Mouse (Mus musculus) intestine, postnatal 0 days (tissue): ENCODE results near the gene Smim11. TPM values are rescaled to one million over a fixed set of nuclear protein-coding genes. Genes with fewer than 3 reads are reported as not detected.

Experiments used
- ATAC-seq: fragments of 200-750 bp; cut with Nextera tagmentation; 2 replicates; pipeline ENCODE4 v1.8.0; 2017; ENCODE audit warnings: mild to moderate bottlenecking, moderate TSS enrichment, moderate library complexity
- H3K27ac ChIP-seq: fragments of 300-500 bp; sonication (generic); 2 replicates; pipeline ENCODE4 v1.5.1; 2014; ENCODE audit warnings: mild to moderate bottlenecking, low read depth, low read length, moderate library complexity
- H3K27me3 ChIP-seq: fragments of 300-500 bp; sonication (generic); replicated peaks from 2 replicates; pipeline ENCODE4 v1.6.1; 2014; ENCODE audit warnings: low read length, mixed read lengths; ENCODE audit not compliant: control insufficient read depth, insufficient read depth
- H3K36me3 ChIP-seq: fragments of 300-500 bp; sonication (generic); 2 replicates; pipeline ENCODE4 v1.6.1; 2014; ENCODE audit warnings: mild to moderate bottlenecking, moderate library complexity; ENCODE audit not compliant: control insufficient read depth, insufficient read depth
- H3K4me1 ChIP-seq: fragments of 300-500 bp; sonication (generic); replicated peaks from 2 replicates; pipeline ENCODE4 v1.6.1; 2014; ENCODE audit warnings: antibody characterized with exemption, low read length, mixed read lengths; ENCODE audit not compliant: control insufficient read depth, insufficient read depth
- H3K4me2 ChIP-seq: fragments of 300-500 bp; sonication (generic); replicated peaks from 2 replicates; pipeline ENCODE4 v1.6.1; 2014; ENCODE audit warnings: low read depth, mild to moderate bottlenecking, moderate library complexity
- H3K4me3 ChIP-seq: fragments of 300-500 bp; sonication (generic); 2 replicates; pipeline ENCODE4 v1.5.1; 2014; ENCODE audit warnings: low read depth, low read length
- H3K9ac ChIP-seq: fragments of 300-500 bp; sonication (generic); 2 replicates; pipeline ENCODE4 v1.6.1; 2014; ENCODE audit warnings: mild to moderate bottlenecking, low read depth, low read length
- H3K9me3 ChIP-seq: fragments of 300-500 bp; sonication (generic); 2 replicates; pipeline ENCODE4 v1.6.1; 2016; ENCODE audit warnings: mixed run types; ENCODE audit not compliant: control insufficient read depth
- CTCF ChIP-seq: sonication (generic); IDR thresholded peaks from 2 replicates; pipeline ENCODE4 v1.5.1; 2016; ENCODE audit warnings: low read depth, mild to moderate bottlenecking, control low read depth, antibody characterized with exemption, moderate library complexity
- WGBS: fragments of 180-500 bp; shearing (Covaris S2); extraction: QIAGEN DNeasy Blood & Tissue Kit; methylation state at CpG from one replicate; pipeline ENCODE4 v1.1.7; 2014; 5-methylcytosine and 5-hydroxymethylcytosine counted together
- polyA plus RNA-seq: library from polyadenylated mRNA; unstranded; fragments of >200 nt; fragmentation: Nextera tagmentation; extraction: Ambion mirVana; gene quantifications from 2 replicates; pipeline ENCODE4 v1.2.1, GENCODE M21; 2015

Smim11 gene
- polyA plus RNA-seq, 1 experiment from 2014 or later: 93.0 TPM

GRCm38 (mm10) chr16:92355366-92355765, 54.3 kb downstream of the Smim11 start:
- Histone ChIP-seq H3K9me3 (no peaks in the 10 kb centered on the region), H3K4me2 (no peak overlapping the region), H3K9ac (no peak overlapping the region), H3K27ac (no peak overlapping the region), H3K4me3 (no peak overlapping the region), H3K27me3 (0 out of 2 replicates have a peak, but pooled peaks cover 3% of the 10 kb centered on the region), H3K4me1 (no peaks in the 10 kb centered on the region; the same call in 1 of the 2 replicates), H3K36me3 (no peaks in the 10 kb centered on the region)
- WGBS: 51% methylated on average over 5 of the region's 5 CpGs
- no peak for ATAC-seq
- no peak for TF ChIP-seq CTCF

- Histone ChIP-seq H3K9ac (no peak overlapping the region), H3K4me2 (no peak overlapping the region), H3K27ac (no peak overlapping the region), H3K36me3 (no peaks in the 10 kb centered on the region), H3K9me3 (no peaks in the 10 kb centered on the region), H3K4me1 (no peaks in the 10 kb centered on the region; the same call in 1 of the 2 replicates), H3K4me3 (no peak overlapping the region), H3K27me3 (0 out of 2 replicates have a peak, but pooled peaks cover 3% of the 10 kb centered on the region)
- no peak for ATAC-seq
- no peak for TF ChIP-seq CTCF
- 65% methylated on average over 11 of the region's 11 CpGs for WGBS
Observed at GRCm38 (mm10) chr16:92355982-92356381, 54.9 kb downstream of the Smim11 start.

- 69% methylated on average over 9 of the region's 9 CpGs for WGBS
- H3K4me3 ChIP-seq: no peak overlapping the region
- ATAC-seq: no peak
- H3K27ac ChIP-seq: no peak overlapping the region
- H3K27me3 ChIP-seq: 0 out of 2 replicates have a peak, but pooled peaks cover 3% of the 10 kb centered on the region
- H3K9ac ChIP-seq: no peak overlapping the region
- TF ChIP-seq CTCF: no peak
- H3K4me1 ChIP-seq: no peaks in the 10 kb centered on the region; the same call in 1 of the 2 replicates
- H3K4me2 ChIP-seq: no peak overlapping the region
- no peaks in the 10 kb centered on the region for H3K9me3 ChIP-seq
- H3K36me3 ChIP-seq: no peaks in the 10 kb centered on the region
Observed at GRCm38 (mm10) chr16:92357023-92357422, 55.9 kb downstream of the Smim11 start.

DNA sequence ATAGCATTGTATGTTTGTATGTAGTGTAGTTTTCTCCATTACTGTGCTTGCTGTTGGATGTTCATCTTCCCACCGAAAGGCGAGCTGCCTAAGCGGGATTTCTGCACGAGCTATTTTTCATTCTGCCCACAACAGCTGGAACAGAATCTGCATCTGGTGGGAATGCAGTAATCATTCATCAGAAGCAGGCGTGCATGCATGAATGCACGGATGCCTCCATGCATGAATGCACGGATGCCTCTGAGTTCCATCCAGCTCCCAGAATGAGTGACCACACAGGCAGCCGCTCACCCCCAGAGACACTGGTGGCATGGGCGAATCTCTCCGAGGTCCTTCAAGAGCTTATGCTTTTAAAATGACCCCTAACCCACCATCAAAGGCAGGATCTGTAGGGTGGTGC, 56.5 kb downstream of the Smim11 start:
- Histone ChIP-seq H3K36me3 (no peaks in the 10 kb centered on the region), H3K4me1 (no peaks in the 10 kb centered on the region; the same call in 1 of the 2 replicates), H3K27ac (no peak overlapping the region), H3K27me3 (0 out of 2 replicates have a peak, but pooled peaks cover 3% of the 10 kb centered on the region), H3K9ac (no peak overlapping the region), H3K4me2 (no peak overlapping the region), H3K4me3 (no peak overlapping the region), H3K9me3 (no peaks in the 10 kb centered on the region)
- 87% methylated on average over 10 of the region's 10 CpGs for WGBS
- TF ChIP-seq CTCF: no peak
- no peak for ATAC-seq

- Histone ChIP-seq H3K4me3 (no peak overlapping the region), H3K9ac (no peak overlapping the region), H3K27me3 (0 out of 2 replicates have a peak, but pooled peaks cover 3% of the 10 kb centered on the region), H3K36me3 (no peaks in the 10 kb centered on the region), H3K27ac (no peak overlapping the region), H3K4me1 (no peaks in the 10 kb centered on the region; the same call in 1 of the 2 replicates), H3K4me2 (no peak overlapping the region), H3K9me3 (no peaks in the 10 kb centered on the region)
- 37% methylated on average over 9 of the region's 9 CpGs for WGBS
- ATAC-seq: no peak
- TF ChIP-seq CTCF: no peak
Observed at GRCm38 (mm10) chr16:92358734-92359133, 57.6 kb downstream of the Smim11 start.

DNA sequence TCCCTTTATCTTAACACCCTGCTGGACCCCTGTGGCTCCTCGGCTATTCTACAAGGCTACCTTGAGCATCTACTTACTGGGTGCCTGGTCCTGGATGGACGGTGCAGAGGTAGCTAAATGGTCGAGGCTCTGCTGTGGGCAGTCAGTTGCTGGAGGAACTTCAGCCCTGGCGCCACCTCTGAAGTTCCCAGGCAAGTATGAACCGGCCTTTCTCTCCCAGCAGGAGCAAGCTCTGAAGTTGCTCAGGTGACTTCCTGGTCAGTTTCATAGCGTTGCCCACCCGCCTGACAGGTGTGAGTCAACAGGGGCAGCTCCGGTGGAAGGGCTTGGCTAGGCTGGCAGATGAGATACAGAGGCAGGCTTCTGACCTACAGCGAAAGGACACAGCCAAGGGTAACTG, 58.1 kb downstream of the Smim11 start, which contains the start of gene Kcne1:
Gene Kcne1 (minus strand): TSS at position 240 of the 400 bp plus-strand sequence.
- H3K4me2 ChIP-seq: no peak within 1 kb of the TSS

More for the DNA sequence above, 58.1 kb downstream of the Smim11 start, which contains the start of gene Kcne1:
- Histone ChIP-seq H3K27me3 (0 out of 2 replicates have a peak, but pooled peaks cover 3% of the 10 kb centered on the region), H3K9ac (no peak within 1 kb of the TSS), H3K4me3 (no peak within 1 kb of the TSS), H3K27ac (no peak within 1 kb of the TSS), H3K36me3 (no peaks in the 10 kb centered on the region), H3K4me1 (no peaks in the 10 kb centered on the region; the same call in 1 of the 2 replicates), H3K9me3 (no peaks in the 10 kb centered on the region)
- no peak for TF ChIP-seq CTCF
- 38% methylated on average over 9 of the region's 9 CpGs for WGBS
- no peak for ATAC-seq
